In genomic region chr3:151293981-151294605, GRCm38 (mm10) we compare ENCODE assay signal across 9 mouse cellular contexts.
A peak's percentile ranks its signal among the peaks of the same experiment; 100 is the strongest.
DNase-seq lines count a peak whose midpoint lies in the region; ATAC-seq and TF ChIP-seq lines count a peak whose summit lies in the region.
"Had no signal": no experiment of that assay in that cellular context is flagged by ENCODE, and none has a peak within 500 bp of the region (broad histone marks: within the 10 kb centered on the region; RNA-seq: fewer than 3 reads in every experiment).

No protein-coding gene starts in this region.

- H3K9me3 ChIP-seq in intestine, embryonic 16.5 days (ENCODE audit: control insufficient read depth, low read length): no peaks in the 10 kb centered on the region
- H3K9me3 ChIP-seq in lung, postnatal 0 days (ENCODE audit: low read length): no peaks in the 10 kb centered on the region

- no peak overlapping the region for H3K9ac ChIP-seq in intestine, embryonic 16.5 days (ENCODE audit: low read depth, low read length)
- H3K9ac ChIP-seq in lung, postnatal 0 days (replicated peaks; ENCODE audit: low read depth): no peak overlapping the region

- peak overlapping the region; percentile 94 for H3K27ac ChIP-seq in cerebellum, adult 2 months (ENCODE audit: insufficient read depth, low read length)
- no peak overlapping the region for H3K27ac ChIP-seq in intestine, embryonic 16.5 days (ENCODE audit: low read length)
- peak overlapping the region; percentile 62; the same call in 1 of the 2 replicates for H3K27ac ChIP-seq in lung, postnatal 0 days (ENCODE audit: low read length)

- no peak for TF ChIP-seq EP300 in lung, postnatal 0 days (IDR thresholded peaks at IDR 0.05)

- WGBS in cerebellum, adult 2 months: 6% methylated on average over 11 of the region's 11 CpGs
- 40% methylated on average over 11 of the region's 11 CpGs for whole genome bisulfite sequencing in intestine, embryonic 16.5 days
- WGBS in lung, postnatal 0 days: 32% methylated on average over 11 of the region's 11 CpGs

- ATAC-seq in intestine, embryonic 16.5 days: 0 out of 2 replicates have a peak, but pooled peaks have one; percentile 53
- ATAC-seq in lung, postnatal 0 days: peak; percentile 83
- ATAC-seq: Patski had no signal

- no peaks in the 10 kb centered on the region for H3K36me3 ChIP-seq in intestine, embryonic 16.5 days (ENCODE audit: control insufficient read depth, insufficient read depth, low read length)
- no peaks in the 10 kb centered on the region for H3K36me3 ChIP-seq in lung, postnatal 0 days (ENCODE audit: insufficient read depth, low read length)
- no peaks in the 10 kb centered on the region for H3K36me3 ChIP-seq in splenic B cell, adult 2 months (ENCODE audit: control insufficient read depth, insufficient read depth, low read length, poor library complexity, severe bottlenecking)

- no peaks in the 10 kb centered on the region for H3K27me3 ChIP-seq in cerebellum, adult 2 months (ENCODE audit: control insufficient read depth, insufficient read depth, low read length)
- no peaks in the 10 kb centered on the region for H3K27me3 ChIP-seq in intestine, embryonic 16.5 days (replicated peaks; ENCODE audit: control insufficient read depth, insufficient read depth, low read length)
- H3K27me3 ChIP-seq in lung, postnatal 0 days (replicated peaks; ENCODE audit: insufficient read depth, low read length): no peaks in the 10 kb centered on the region
- no peaks in the 10 kb centered on the region for H3K27me3 ChIP-seq in splenic B cell, adult 2 months (ENCODE audit: control insufficient read depth, insufficient read depth, low read length, poor library complexity, severe bottlenecking)
- H3K27me3 ChIP-seq: Patski had no signal

- TF ChIP-seq CTCF in cerebellum, adult 2 months (IDR thresholded peaks at IDR 0.05; ENCODE audit: borderline replicate concordance, insufficient read depth, low read depth, low read length): no peak
- TF ChIP-seq CTCF in lung, postnatal 0 days (IDR thresholded peaks at IDR 0.05): no peak

- no peak for TF ChIP-seq POLR2A in cerebellum, adult 2 months (IDR thresholded peaks at IDR 0.05; ENCODE audit: borderline replicate concordance, insufficient read depth, low read length)

- H3K4me1 ChIP-seq in cerebellum, adult 2 months (ENCODE audit: control insufficient read depth, insufficient read depth, low read length): peaks cover 12% of the 10 kb centered on the region; the same call in 1 of the 2 replicates
- H3K4me1 ChIP-seq in intestine, embryonic 16.5 days (ENCODE audit: control insufficient read depth, insufficient read depth, low read length): 0 out of 2 replicates have a peak, but pooled peaks cover 3% of the 10 kb centered on the region
- no peaks in the 10 kb centered on the region for H3K4me1 ChIP-seq in lung, postnatal 0 days (ENCODE audit: insufficient read depth, low read depth, low read length)

- peak; percentile 62 to 88 for DNase-seq in adrenal gland, adult (ENCODE audit: inconsistent age in 2 of 2, low spot score in 1 of 2)
- DNase-seq in cerebellum, adult 2 months: peak; percentile 60 to 86
- peak; percentile 97 for DNase-seq in heart, adult 11 months
- peak; percentile 37 for DNase-seq in lung, postnatal 0 days (ENCODE audit: low spot score)
- DNase-seq in splenic B cell, adult 2 months (ENCODE audit: low read depth, low spot score): peak; percentile 0
- no peak for DNase-seq in right cerebral cortex, postnatal 14 days
- no peak for DNase-seq in urinary bladder, postnatal 10 days (ENCODE audit: low spot score)

- no peak overlapping the region for H3K4me3 ChIP-seq in cerebellum, adult 2 months (replicated peaks; ENCODE audit: insufficient read depth, low read depth, low read length)
- no peak overlapping the region for H3K4me3 ChIP-seq in intestine, embryonic 16.5 days (ENCODE audit: low read length)
- no peak overlapping the region for H3K4me3 ChIP-seq in lung, postnatal 0 days (ENCODE audit: low read depth, low read length)

- no peak overlapping the region for H3K4me2 ChIP-seq in intestine, embryonic 16.5 days (ENCODE audit: low read depth, low read length)
- no peak overlapping the region for H3K4me2 ChIP-seq in lung, postnatal 0 days (replicated peaks; ENCODE audit: low read depth, low read length)

Comparison
In these comparisons a context has a peak if more than half of its experiments do, and no peak if none do; other contexts are left out.
1. DNase-seq: peak in adrenal gland, adult (2 of 2), cerebellum, adult 2 months (2 of 2), heart, adult 11 months (single experiment), lung, postnatal 0 days (single experiment) and splenic B cell, adult 2 months (single experiment); none in right cerebral cortex, postnatal 14 days (single experiment) and urinary bladder, postnatal 10 days (single experiment).